Mouse (Mus musculus) forebrain, embryonic 11.5 days (tissue): ENCODE data around the gene Traf3ip2. TPM values are rescaled to one million over a fixed set of nuclear protein-coding genes. Genes with fewer than 3 reads are reported as not detected.
A peak's percentile ranks its signal among the peaks of the same experiment; 100 is the strongest.

Experiments used
- ATAC-seq: fragments of 200-750 bp; cut with Nextera tagmentation; replicated peaks from 2 replicates; pipeline ENCODE4 v1.8.0; 2017; ENCODE audit warnings: moderate TSS enrichment; ENCODE audit not compliant: low FRiP score
- DNase-seq: peaks from one replicate; pipeline ENCODE4 v3.0.0-alpha.2; 2017; ENCODE audit warnings: low spot score
- H3K27ac ChIP-seq: fragments of 300-500 bp; sonication (generic); 2 replicates; pipeline ENCODE4 v1.5.1; 2014; ENCODE audit warnings: low read depth, low read length
- H3K27me3 ChIP-seq: fragments of 300-500 bp; sonication (generic); 2 replicates; pipeline ENCODE4 v1.6.1; 2014; ENCODE audit warnings: mild to moderate bottlenecking, low read length, mixed read lengths; ENCODE audit not compliant: control insufficient read depth, insufficient read depth
- H3K36me3 ChIP-seq: fragments of 300-500 bp; sonication (generic); 2 replicates; pipeline ENCODE4 v1.6.1; 2014; ENCODE audit warnings: mild to moderate bottlenecking, low read length, moderate library complexity, mixed read lengths; ENCODE audit not compliant: control insufficient read depth, insufficient read depth
- H3K4me1 ChIP-seq: fragments of 300-500 bp; sonication (generic); replicated peaks from 2 replicates; pipeline ENCODE4 v1.6.1; 2014; ENCODE audit warnings: low read length, mixed read lengths; ENCODE audit not compliant: control insufficient read depth, insufficient read depth
- H3K4me2 ChIP-seq: fragments of 300-500 bp; sonication (generic); 2 replicates; pipeline ENCODE4 v1.6.1; 2014; ENCODE audit warnings: low read depth, mild to moderate bottlenecking, low read length, moderate library complexity, mixed read lengths; ENCODE audit not compliant: severe bottlenecking
- H3K4me3 ChIP-seq: fragments of 300-500 bp; sonication (generic); 2 replicates; pipeline ENCODE4 v1.5.1; 2014; ENCODE audit warnings: low read depth, low read length
- H3K9ac ChIP-seq: fragments of 300-500 bp; sonication (generic); 2 replicates; pipeline ENCODE4 v1.6.1; 2014; ENCODE audit warnings: low read length
- H3K9me3 ChIP-seq: fragments of 300-500 bp; sonication (generic); 2 replicates; pipeline ENCODE4 v1.6.1; 2016; ENCODE audit warnings: low read length, mixed read lengths; ENCODE audit not compliant: control insufficient read depth
- WGBS: fragments of 180-500 bp; shearing (Covaris S2); extraction: QIAGEN DNeasy Blood & Tissue Kit; methylation state at CpG from one replicate; pipeline ENCODE4 v1.1.7; 2014; 5-methylcytosine and 5-hydroxymethylcytosine counted together
- polyA plus RNA-seq: library from polyadenylated mRNA; unstranded; fragments of >200 nt; fragmentation: Nextera tagmentation; extraction: Ambion mirVana; gene quantifications from 2 replicates; pipeline ENCODE4 v1.2.1, GENCODE M21; 2014

The Traf3ip2 gene
- polyA plus RNA-seq, 1 experiment from 2014 or later: 5.4 TPM

DNA sequence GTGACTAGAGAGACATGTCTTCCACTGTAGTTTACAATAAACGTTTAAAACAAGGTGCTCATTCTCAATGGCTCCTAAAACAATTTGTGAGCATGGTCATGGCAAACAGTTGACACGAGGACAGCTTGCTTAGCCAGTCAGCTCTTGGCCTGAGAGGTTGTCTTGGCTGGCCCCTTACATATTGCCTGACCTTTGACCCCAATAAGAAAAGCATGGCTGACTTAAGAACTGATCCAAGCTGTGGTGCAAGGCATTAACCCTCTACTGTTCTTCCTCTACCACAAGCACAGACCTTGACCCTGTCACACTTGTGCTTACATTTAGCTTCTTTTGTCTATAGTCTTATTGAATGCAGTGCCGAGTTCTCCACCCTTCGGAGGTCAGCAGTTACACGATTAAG is 48.0 kb downstream of the Traf3ip2 start:
- no peaks in the 10 kb centered on the region for H3K9me3 ChIP-seq
- peaks cover 16% of the 10 kb centered on the region for H3K4me1 ChIP-seq
- H3K36me3 ChIP-seq: no peaks in the 10 kb centered on the region
- DNase-seq (no peak), ATAC-seq (no peak)
- 62% methylated on average over 5 of the region's 5 CpGs for WGBS
- no peak overlapping the region for H3K9ac ChIP-seq
- H3K4me3 ChIP-seq: no peak overlapping the region
- H3K4me2 ChIP-seq: no peak overlapping the region
- peak overlapping the region; percentile 80; the same call in 1 of the 2 replicates for H3K27ac ChIP-seq
- no peaks in the 10 kb centered on the region for H3K27me3 ChIP-seq

DNA sequence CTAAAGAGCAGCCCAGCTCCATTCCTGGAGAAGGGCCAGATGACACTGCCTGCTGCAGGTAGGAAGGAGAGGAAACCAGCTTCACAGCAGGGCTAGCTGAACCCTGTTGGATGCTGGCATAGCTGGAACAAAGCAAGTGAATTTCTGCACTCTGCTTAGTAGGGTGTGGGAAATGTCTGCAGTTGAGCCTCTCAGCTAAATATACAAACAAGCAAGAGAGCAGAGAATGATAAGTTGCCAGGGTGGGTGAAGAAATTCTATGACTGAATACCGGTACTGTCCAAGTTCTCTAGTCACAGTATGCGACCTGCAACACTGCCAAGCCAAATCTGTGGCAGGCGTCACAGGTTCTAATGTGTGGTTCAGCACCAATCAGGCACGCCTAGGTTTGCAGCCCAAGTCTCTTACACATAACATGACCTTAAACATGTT is 52.4 kb downstream of the Traf3ip2 start:
- WGBS: 83% methylated on average over 4 of the region's 4 CpGs
- Histone ChIP-seq H3K27ac (no peak overlapping the region), H3K4me1 (peaks cover 5% of the 10 kb centered on the region), H3K9ac (no peak overlapping the region), H3K4me3 (no peak overlapping the region), H3K36me3 (no peaks in the 10 kb centered on the region), H3K9me3 (no peaks in the 10 kb centered on the region), H3K4me2 (no peak overlapping the region), H3K27me3 (no peaks in the 10 kb centered on the region)
- ATAC-seq (no peak), DNase-seq (no peak)

DNA sequence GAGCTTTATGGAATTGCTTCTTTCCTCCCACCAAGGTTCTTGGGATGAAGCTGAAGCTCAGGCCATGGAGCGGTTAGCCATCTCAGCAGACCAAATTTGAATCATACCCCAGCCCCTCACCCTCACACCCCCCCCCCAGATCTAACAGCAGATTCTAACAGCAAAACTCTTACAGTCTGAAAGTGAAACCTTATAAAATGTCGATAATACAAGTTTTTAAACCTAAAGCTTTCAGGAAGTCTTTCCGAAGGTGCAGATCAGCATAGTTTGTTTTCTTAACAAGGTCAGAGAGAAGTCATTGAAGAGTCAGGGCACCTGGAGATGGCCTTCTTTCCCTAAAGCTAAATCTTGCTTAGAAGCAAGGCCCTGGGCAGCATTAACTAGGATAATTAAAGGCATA is 53.3 kb downstream of the Traf3ip2 start:
- H3K4me2 ChIP-seq: no peak overlapping the region
- no peaks in the 10 kb centered on the region for H3K27me3 ChIP-seq
- no peak overlapping the region for H3K27ac ChIP-seq
- DNase-seq: no peak
- ATAC-seq: no peak
- H3K4me3 ChIP-seq: no peak overlapping the region
- 66% methylated on average over 3 of the region's 3 CpGs for WGBS
- peaks cover under 1% of the 10 kb centered on the region; the same call in 1 of the 2 replicates for H3K4me1 ChIP-seq
- no peaks in the 10 kb centered on the region for H3K9me3 ChIP-seq
- no peaks in the 10 kb centered on the region for H3K36me3 ChIP-seq
- no peak overlapping the region for H3K9ac ChIP-seq

DNA sequence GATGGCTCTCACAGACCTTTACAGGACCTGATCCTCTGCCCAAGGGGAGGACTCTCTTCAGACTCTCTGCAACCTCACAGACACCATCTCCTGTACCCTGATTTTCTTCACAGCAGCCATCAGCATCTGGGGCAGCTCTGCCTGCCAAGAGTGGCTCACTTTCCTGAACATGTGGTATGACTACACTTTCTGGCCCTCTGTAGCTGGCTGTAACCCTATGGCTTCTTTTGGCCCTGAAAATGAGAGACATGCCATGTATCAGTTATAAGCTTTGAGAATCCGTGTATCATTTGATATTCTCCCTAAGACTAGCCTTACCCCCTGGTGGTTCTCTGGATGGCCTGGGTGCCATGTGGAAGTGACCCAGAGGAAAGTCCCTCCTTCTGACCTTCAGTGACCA is 58.7 kb downstream of the Traf3ip2 start:
- H3K27ac ChIP-seq: no peak overlapping the region
- H3K27me3 ChIP-seq: no peaks in the 10 kb centered on the region
- no peaks in the 10 kb centered on the region for H3K36me3 ChIP-seq
- DNase-seq (no peak), ATAC-seq (no peak)
- WGBS: 89% methylated on average over 1 of the region's 1 CpGs
- H3K4me3 ChIP-seq: no peak overlapping the region
- H3K9me3 ChIP-seq: no peaks in the 10 kb centered on the region
- H3K9ac ChIP-seq: no peak overlapping the region
- H3K4me1 ChIP-seq: peaks cover 18% of the 10 kb centered on the region
- H3K4me2 ChIP-seq: no peak overlapping the region

DNA sequence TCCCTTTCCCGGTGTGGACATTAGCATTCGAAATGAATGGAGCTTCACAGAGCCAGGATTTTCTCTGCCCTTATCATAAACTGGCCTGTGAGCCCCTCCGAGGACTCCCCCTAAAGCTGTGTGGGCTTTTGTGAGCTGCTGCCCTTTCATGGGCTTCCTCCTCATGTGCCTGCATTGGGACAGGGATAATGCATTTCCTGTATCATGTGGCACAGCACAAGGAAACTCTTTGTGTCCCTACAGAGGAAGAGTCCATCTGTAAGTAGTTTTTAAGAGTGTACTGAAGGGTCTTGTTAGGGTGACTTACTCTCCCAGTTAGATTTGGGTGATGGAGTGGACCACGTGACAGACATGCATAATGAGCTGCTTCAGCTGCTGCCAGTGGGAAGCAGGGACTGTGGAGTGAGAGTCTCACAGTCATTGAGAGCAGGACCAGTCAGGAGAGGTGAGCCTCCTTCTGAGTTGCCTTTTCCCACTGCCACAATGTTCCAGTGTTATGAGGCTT is 59.9 kb downstream of the Traf3ip2 start:
- DNase-seq (no peak), ATAC-seq (peak; percentile 92)
- 8% methylated on average over 4 of the region's 4 CpGs for WGBS
- Histone ChIP-seq H3K27me3 (no peaks in the 10 kb centered on the region), H3K27ac (peak overlapping the region; percentile 54), H3K4me2 (0 out of 2 replicates have a peak overlapping the region, but pooled peaks have one; percentile 18), H3K36me3 (no peaks in the 10 kb centered on the region), H3K9ac (peak overlapping the region; percentile 21; the same call in 1 of the 2 replicates), H3K9me3 (no peaks in the 10 kb centered on the region), H3K4me3 (no peak overlapping the region), H3K4me1 (peaks cover 18% of the 10 kb centered on the region)

- Histone ChIP-seq H3K9me3 (no peaks in the 10 kb centered on the region), H3K4me3 (no peak overlapping the region), H3K36me3 (no peaks in the 10 kb centered on the region), H3K4me1 (peaks cover 18% of the 10 kb centered on the region), H3K9ac (no peak overlapping the region), H3K27me3 (no peaks in the 10 kb centered on the region), H3K27ac (no peak overlapping the region), H3K4me2 (no peak overlapping the region)
- 33% methylated on average over 3 of the region's 3 CpGs for WGBS
- ATAC-seq (no peak), DNase-seq (no peak)
These were observed 61.4 kb downstream of the Traf3ip2 start for GRCm38 (mm10) chr10:39674106-39674505.

GRCm38 (mm10) chr10:39674766-39675165 is 62.0 kb downstream of the Traf3ip2 start:
- ATAC-seq (no peak), DNase-seq (no peak)
- no peak overlapping the region for H3K4me2 ChIP-seq
- H3K9ac ChIP-seq: peak overlapping the region; percentile 9; the same call in 1 of the 2 replicates
- no peak overlapping the region for H3K27ac ChIP-seq
- WGBS: 19% methylated on average over 3 of the region's 3 CpGs
- no peaks in the 10 kb centered on the region for H3K36me3 ChIP-seq
- no peaks in the 10 kb centered on the region for H3K9me3 ChIP-seq
- no peaks in the 10 kb centered on the region for H3K27me3 ChIP-seq
- H3K4me1 ChIP-seq: peaks cover 18% of the 10 kb centered on the region
- no peak overlapping the region for H3K4me3 ChIP-seq

GRCm38 (mm10) chr10:39678199-39678791 is 65.6 kb downstream of the Traf3ip2 start:
- DNase-seq (no peak), ATAC-seq (no peak)
- no peak overlapping the region for H3K9ac ChIP-seq
- no peak overlapping the region for H3K4me3 ChIP-seq
- H3K36me3 ChIP-seq: no peaks in the 10 kb centered on the region
- H3K27ac ChIP-seq: no peak overlapping the region
- H3K4me2 ChIP-seq: no peak overlapping the region
- 87% methylated on average over 4 of the region's 4 CpGs for WGBS
- H3K9me3 ChIP-seq: no peaks in the 10 kb centered on the region
- H3K27me3 ChIP-seq: no peaks in the 10 kb centered on the region
- peaks cover 11% of the 10 kb centered on the region for H3K4me1 ChIP-seq

GRCm38 (mm10) chr10:39681014-39681413 is 68.3 kb downstream of the Traf3ip2 start:
- ATAC-seq: no peak
- H3K4me1 ChIP-seq: peaks cover 5% of the 10 kb centered on the region; the same call in 1 of the 2 replicates
- H3K27ac ChIP-seq: no peak overlapping the region
- DNase-seq: no peak
- H3K9me3 ChIP-seq: no peaks in the 10 kb centered on the region
- no peak overlapping the region for H3K4me3 ChIP-seq
- H3K4me2 ChIP-seq: no peak overlapping the region
- H3K27me3 ChIP-seq: no peaks in the 10 kb centered on the region
- WGBS: 84% methylated on average over 4 of the region's 4 CpGs
- no peak overlapping the region for H3K9ac ChIP-seq
- no peaks in the 10 kb centered on the region for H3K36me3 ChIP-seq
